Mouse (Mus musculus) ovary, postnatal 36 days (tissue): ENCODE measurements at regions not wholly inside any gene's neighbourhood (a gene's known extent, or its start where the extent isn't known, plus 50 kb on each side); places are given as distances from the start of the nearest gene placed in this dataset.

ENCODE experiments used
- DNase-seq: peaks from one replicate; pipeline ENCODE4 v3.0.0; 2022; ENCODE audit warnings: low spot score, mixed read lengths

- DNase-seq: no peak
These were observed 135.7 kb upstream of the Arhgap5 start for GRCm38 (mm10) chr12:52368034-52368433.

- DNase-seq: no peak
These were observed 135.3 kb upstream of the Arhgap5 start for GRCm38 (mm10) chr12:52368466-52368865.

GRCm38 (mm10) chr12:52370153-52370710 is 133.5 kb upstream of the Arhgap5 start:
- no peak for DNase-seq

- DNase-seq: no peak
These were observed 128.7 kb upstream of the Arhgap5 start for GRCm38 (mm10) chr12:52375116-52375515.

GRCm38 (mm10) chr12:52376692-52377462 is 126.9 kb upstream of the Arhgap5 start:
- DNase-seq: peak; percentile 27

- DNase-seq: no peak
These were observed 126.3 kb upstream of the Arhgap5 start for GRCm38 (mm10) chr12:52377463-52377848.

- DNase-seq: no peak
These were observed 124.5 kb upstream of the Arhgap5 start for GRCm38 (mm10) chr12:52379245-52379644.

- DNase-seq: no peak
These were observed 123.8 kb upstream of the Arhgap5 start for GRCm38 (mm10) chr12:52379960-52380359.

GRCm38 (mm10) chr12:52381161-52381967 is 122.4 kb upstream of the Arhgap5 start:
- DNase-seq: no peak

- no peak for DNase-seq
These were observed 121.8 kb upstream of the Arhgap5 start for GRCm38 (mm10) chr12:52381968-52382325.

- no peak for DNase-seq
These were observed 120.8 kb upstream of the Arhgap5 start for GRCm38 (mm10) chr12:52382832-52383580.

GRCm38 (mm10) chr12:52389552-52389951 is 114.2 kb upstream of the Arhgap5 start:
- DNase-seq: no peak

- DNase-seq: no peak
These were observed 113.5 kb upstream of the Arhgap5 start for GRCm38 (mm10) chr12:52390242-52390641.

- no peak for DNase-seq
These were observed 111.1 kb upstream of the Arhgap5 start for GRCm38 (mm10) chr12:52392636-52393035.

- DNase-seq: no peak
These were observed 109.6 kb upstream of the Arhgap5 start for GRCm38 (mm10) chr12:52393981-52394718.

GRCm38 (mm10) chr12:52394719-52395062 is 109.1 kb upstream of the Arhgap5 start:
- no peak for DNase-seq

GRCm38 (mm10) chr12:52395111-52395510 is 108.7 kb upstream of the Arhgap5 start:
- no peak for DNase-seq

GRCm38 (mm10) chr12:52396178-52396841 is 107.5 kb upstream of the Arhgap5 start:
- peak; percentile 52 for DNase-seq

GRCm38 (mm10) chr12:52397718-52398510 is 105.9 kb upstream of the Arhgap5 start:
- no peak for DNase-seq

- DNase-seq: no peak
These were observed 105.2 kb upstream of the Arhgap5 start for GRCm38 (mm10) chr12:52398511-52398975.
